Mouse (Mus musculus): Measurements from ENCODE around the gene Olfr1105. TPM values are rescaled to one million over a fixed set of nuclear protein-coding genes. Genes with fewer than 3 reads are reported as not detected.

The Olfr1105 gene
- total RNA-seq (2021): not detected

- intact Hi-C loops (cut with DNase I): no loop called here
- no peak for DNase-seq
Observed at GRCm38 (mm10) chr2:87036431-87036830, at the start of gene Olfr1105. TSS of gene Olfr1105 (minus strand) at chr2:87036531.

GRCm38 (mm10) chr2:87075717-87076116 is 39.4 kb upstream of the Olfr1105 start, which contains the start of gene Olfr1107:
TSS of gene Olfr1107 (minus strand) at chr2:87075817.
- DNase-seq: no peak

GRCm38 (mm10) chr2:87052173-87052572 is 15.8 kb upstream of the Olfr1105 start, which contains the start of gene Olfr1106:
TSS of gene Olfr1106 (minus strand) at chr2:87052273.
- DNase-seq: no peak
- intact Hi-C loops (cut with DNase I): no loop called here

More at GRCm38 (mm10) chr2:87075717-87076116, 39.4 kb upstream of the Olfr1105 start, which contains the start of gene Olfr1107:
- intact Hi-C loops (cut with DNase I): no loop called here

- no peak for DNase-seq
Observed at GRCm38 (mm10) chr2:87026980-87027379, 9.4 kb downstream of the Olfr1105 start, which contains the start of gene Olfr1104. TSS of gene Olfr1104 (minus strand) at chr2:87027080.

GRCm38 (mm10) chr2:86998098-86998497 is 38.2 kb downstream of the Olfr1105 start, which contains the start of gene Olfr1102:
TSS of gene Olfr1102 (plus strand) at chr2:86998398.
- intact Hi-C loops (cut with DNase I): no loop called here
- no peak for DNase-seq

More at GRCm38 (mm10) chr2:87026980-87027379, 9.4 kb downstream of the Olfr1105 start, which contains the start of gene Olfr1104:
- intact Hi-C loops (cut with DNase I): no loop called here

GRCm38 (mm10) chr2:86991121-86991520 is 45.2 kb downstream of the Olfr1105 start, which contains the start of gene Olfr1101:
TSS of gene Olfr1101 (minus strand) at chr2:86991221.
- intact Hi-C loops (cut with DNase I): no loop called here

More at GRCm38 (mm10) chr2:86991121-86991520, 45.2 kb downstream of the Olfr1105 start, which contains the start of gene Olfr1101:
- no peak for DNase-seq

Other genes starting within 250 kb of the Olfr1105 start
- not detected for gene Olfr141, start 226.5 kb downstream of the Olfr1105 start, total RNA-seq (2021)
- not detected for gene Olfr1094, start 211.9 kb downstream of the Olfr1105 start, total RNA-seq (2021)
- not detected for gene Olfr1095, start 184.8 kb downstream of the Olfr1105 start, total RNA-seq (2021)
- not detected for gene Gm13723, start 161.7 kb downstream of the Olfr1105 start, total RNA-seq (2021)
- gene Olfr1097, start 144.3 kb downstream of the Olfr1105 start, total RNA-seq (2021): not detected
- gene Olfr1098, start 112.0 kb downstream of the Olfr1105 start, total RNA-seq (2021): not detected
- not detected for gene Olfr1099, start 75.8 kb downstream of the Olfr1105 start, total RNA-seq (2021)
- gene Olfr1100, start 56.6 kb downstream of the Olfr1105 start, total RNA-seq (2021): not detected
- not detected for gene Olfr1101, start 45.3 kb downstream of the Olfr1105 start, total RNA-seq (2021)
- not detected for gene Olfr1102, start 38.1 kb downstream of the Olfr1105 start, total RNA-seq (2021)
- gene Olfr1104, start 9.5 kb downstream of the Olfr1105 start, total RNA-seq (2021): not detected
- gene Olfr1106, start 15.7 kb upstream of the Olfr1105 start, total RNA-seq (2021): not detected
- not detected for gene Olfr1107, start 39.3 kb upstream of the Olfr1105 start, total RNA-seq (2021)
- gene Olfr1109, start 59.5 kb upstream of the Olfr1105 start, total RNA-seq (2021): not detected
- not detected for gene Olfr259, start 78.0 kb upstream of the Olfr1105 start, total RNA-seq (2021)
- gene Olfr1110, start 103.8 kb upstream of the Olfr1105 start, total RNA-seq (2021): not detected
- gene Olfr1111, start 116.1 kb upstream of the Olfr1105 start, total RNA-seq (2021): not detected
- gene Olfr1112, start 151.3 kb upstream of the Olfr1105 start, total RNA-seq (2021): not detected
- gene Olfr1113, start 172.4 kb upstream of the Olfr1105 start, total RNA-seq (2021): not detected
- gene Olfr1115, start 211.5 kb upstream of the Olfr1105 start, total RNA-seq (2021): not detected
- gene Olfr1116, start 231.0 kb upstream of the Olfr1105 start, total RNA-seq (2021): not detected

Data from heart, postnatal 36 days (tissue).